Mouse (Mus musculus) ovary, postnatal 36 days (tissue): Measurements from ENCODE around the gene Tgm2.

Source experiments
- DNase-seq: peaks from one replicate; pipeline ENCODE4 v3.0.0; 2022; ENCODE audit warnings: low spot score, mixed read lengths

Tgm2 gene

GRCm38 (mm10) chr2:158167496-158168205, 21.4 kb upstream of the Tgm2 start:
- DNase-seq: no peak

- DNase-seq: no peak
Observed at GRCm38 (mm10) chr2:158166628-158167027, 20.4 kb upstream of the Tgm2 start.

- DNase-seq: no peak
Observed at GRCm38 (mm10) chr2:158165776-158166175, 19.5 kb upstream of the Tgm2 start.

- DNase-seq: no peak
Observed at GRCm38 (mm10) chr2:158163034-158163433, 16.8 kb upstream of the Tgm2 start.

GRCm38 (mm10) chr2:158161761-158162160, 15.5 kb upstream of the Tgm2 start:
- DNase-seq: no peak

GRCm38 (mm10) chr2:158159376-158160235, 13.4 kb upstream of the Tgm2 start:
- no peak for DNase-seq

GRCm38 (mm10) chr2:158157654-158158053, 11.4 kb upstream of the Tgm2 start:
- no peak for DNase-seq

GRCm38 (mm10) chr2:158156487-158156886, 10.3 kb upstream of the Tgm2 start:
- DNase-seq: no peak

- no peak for DNase-seq
Observed at GRCm38 (mm10) chr2:158155615-158156014, 9.4 kb upstream of the Tgm2 start.

GRCm38 (mm10) chr2:158155101-158155500, 8.9 kb upstream of the Tgm2 start:
- no peak for DNase-seq

- no peak for DNase-seq
Observed at GRCm38 (mm10) chr2:158154641-158155040, 8.4 kb upstream of the Tgm2 start.

- DNase-seq: no peak
Observed at GRCm38 (mm10) chr2:158153728-158154343, 7.6 kb upstream of the Tgm2 start.

GRCm38 (mm10) chr2:158152685-158153309, 6.6 kb upstream of the Tgm2 start:
- no peak for DNase-seq

- no peak for DNase-seq
Observed at GRCm38 (mm10) chr2:158151077-158151476, 4.8 kb upstream of the Tgm2 start.

- no peak for DNase-seq
Observed at GRCm38 (mm10) chr2:158146971-158147370, 735 bp upstream of the Tgm2 start.

- DNase-seq: no peak
Observed at GRCm38 (mm10) chr2:158145528-158146065, 639 bp downstream of the Tgm2 start.

GRCm38 (mm10) chr2:158144750-158145527, 1.3 kb downstream of the Tgm2 start:
- DNase-seq: no peak

- DNase-seq: no peak
Observed at GRCm38 (mm10) chr2:158144263-158144662, 2.0 kb downstream of the Tgm2 start.

GRCm38 (mm10) chr2:158143816-158144215, 2.4 kb downstream of the Tgm2 start:
- no peak for DNase-seq

GRCm38 (mm10) chr2:158142981-158143380, 3.3 kb downstream of the Tgm2 start:
- no peak for DNase-seq
